Mouse (Mus musculus): ENCODE data around the gene Avpi1. TPM values are rescaled to one million over a fixed set of nuclear protein-coding genes. Genes with fewer than 3 reads are reported as not detected.

The Avpi1 gene
- polyA plus RNA-seq, 1 experiment from 2014 or later, result 29.7 TPM

DNA sequence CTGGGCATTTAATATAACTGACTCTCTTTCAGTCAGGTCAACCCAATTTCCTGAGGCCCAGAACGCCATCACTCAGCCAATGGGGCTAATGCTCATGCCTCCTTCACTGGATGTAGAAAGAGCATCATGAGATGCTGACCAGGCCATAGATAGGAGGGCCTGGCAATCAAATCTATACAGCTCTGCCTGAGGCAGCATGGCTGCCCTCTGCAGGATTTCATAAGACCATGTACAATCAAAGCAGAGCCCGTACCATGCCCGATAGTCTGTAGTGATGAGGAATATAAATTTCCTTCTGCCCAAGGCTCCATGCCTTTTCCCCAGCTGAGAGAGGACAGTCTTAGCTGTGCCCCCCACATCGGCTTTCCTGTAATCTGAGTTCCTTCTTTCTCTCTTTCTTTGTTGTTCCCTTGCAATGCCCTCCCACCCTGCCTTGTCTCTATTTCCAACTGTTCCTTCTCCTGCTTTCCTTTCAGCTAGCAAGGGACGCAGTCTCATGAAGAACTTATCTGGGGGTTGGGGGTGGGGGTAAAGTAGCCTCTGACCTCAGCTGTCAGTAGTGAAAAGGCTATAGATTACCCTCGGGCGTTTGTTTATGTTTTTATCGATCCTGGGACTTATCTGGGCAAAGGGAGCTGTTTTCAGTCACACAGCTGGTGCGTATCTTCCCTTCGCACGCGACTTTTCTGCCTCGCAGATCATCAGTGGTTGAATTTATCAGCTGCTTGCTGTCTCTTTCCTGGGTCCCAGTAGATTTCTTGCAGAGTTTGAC lies 29.6 kb upstream of the Avpi1 start:
- no peak overlapping the region for H3K4me3 ChIP-seq
- no peak for ATAC-seq (replicated peaks; ENCODE audit: insufficient number of reproducible peaks, insufficient read depth, low FRiP score, low read depth)

GRCm38 (mm10) chr19:42157493-42158237 lies 28.8 kb upstream of the Avpi1 start:
- Histone ChIP-seq H3K27ac (no peak overlapping the region), H3K4me3 (no peak overlapping the region), H3K27me3 (no peaks in the 10 kb centered on the region), H3K36me3 (no peaks in the 10 kb centered on the region), H3K9ac (no peak overlapping the region), H3K4me2 (no peak overlapping the region), H3K9me3 (replicated peaks) (no peaks in the 10 kb centered on the region), H3K4me1 (replicated peaks) (peaks cover 3% of the 10 kb centered on the region; the same call in 1 of the 2 replicates)
- ATAC-seq (replicated peaks; ENCODE audit: insufficient number of reproducible peaks, insufficient read depth, low FRiP score, low read depth), result no peak
- 42% methylated on average over 12 of the region's 12 CpGs for WGBS

More for the DNA sequence above, 29.6 kb upstream of the Avpi1 start:
- no peaks in the 10 kb centered on the region for H3K27me3 ChIP-seq
- no peaks in the 10 kb centered on the region for H3K9me3 ChIP-seq (replicated peaks)
- 28% methylated on average over 13 of the region's 13 CpGs for WGBS
- no peak overlapping the region for H3K27ac ChIP-seq
- no peak overlapping the region for H3K9ac ChIP-seq
- no peak overlapping the region for H3K4me2 ChIP-seq
- H3K4me1 ChIP-seq (replicated peaks), result peaks cover 3% of the 10 kb centered on the region; the same call in 1 of the 2 replicates
- H3K36me3 ChIP-seq, result no peaks in the 10 kb centered on the region

- H3K9me3 ChIP-seq (replicated peaks), result no peaks in the 10 kb centered on the region
- ATAC-seq (replicated peaks; ENCODE audit: insufficient number of reproducible peaks, insufficient read depth, low FRiP score, low read depth), result peak; percentile 10; the same call in 1 of the 2 replicates
- no peak overlapping the region for H3K4me3 ChIP-seq
- 4% methylated on average over 6 of the region's 6 CpGs for WGBS
- H3K27ac ChIP-seq, result peak overlapping the region; percentile 35
- H3K4me1 ChIP-seq (replicated peaks), result peaks cover 44% of the 10 kb centered on the region
- H3K27me3 ChIP-seq, result no peaks in the 10 kb centered on the region
- H3K9ac ChIP-seq, result no peak overlapping the region
- H3K36me3 ChIP-seq, result no peaks in the 10 kb centered on the region
- H3K4me2 ChIP-seq, result no peak overlapping the region
Measured at GRCm38 (mm10) chr19:42151990-42152389, 23.1 kb upstream of the Avpi1 start.

GRCm38 (mm10) chr19:42148569-42148860 lies 19.7 kb upstream of the Avpi1 start:
- ATAC-seq (replicated peaks; ENCODE audit: insufficient number of reproducible peaks, insufficient read depth, low FRiP score, low read depth), result no peak; the same call in 1 of the 2 replicates
- WGBS, result 14% methylated on average over 7 of the region's 7 CpGs

DNA sequence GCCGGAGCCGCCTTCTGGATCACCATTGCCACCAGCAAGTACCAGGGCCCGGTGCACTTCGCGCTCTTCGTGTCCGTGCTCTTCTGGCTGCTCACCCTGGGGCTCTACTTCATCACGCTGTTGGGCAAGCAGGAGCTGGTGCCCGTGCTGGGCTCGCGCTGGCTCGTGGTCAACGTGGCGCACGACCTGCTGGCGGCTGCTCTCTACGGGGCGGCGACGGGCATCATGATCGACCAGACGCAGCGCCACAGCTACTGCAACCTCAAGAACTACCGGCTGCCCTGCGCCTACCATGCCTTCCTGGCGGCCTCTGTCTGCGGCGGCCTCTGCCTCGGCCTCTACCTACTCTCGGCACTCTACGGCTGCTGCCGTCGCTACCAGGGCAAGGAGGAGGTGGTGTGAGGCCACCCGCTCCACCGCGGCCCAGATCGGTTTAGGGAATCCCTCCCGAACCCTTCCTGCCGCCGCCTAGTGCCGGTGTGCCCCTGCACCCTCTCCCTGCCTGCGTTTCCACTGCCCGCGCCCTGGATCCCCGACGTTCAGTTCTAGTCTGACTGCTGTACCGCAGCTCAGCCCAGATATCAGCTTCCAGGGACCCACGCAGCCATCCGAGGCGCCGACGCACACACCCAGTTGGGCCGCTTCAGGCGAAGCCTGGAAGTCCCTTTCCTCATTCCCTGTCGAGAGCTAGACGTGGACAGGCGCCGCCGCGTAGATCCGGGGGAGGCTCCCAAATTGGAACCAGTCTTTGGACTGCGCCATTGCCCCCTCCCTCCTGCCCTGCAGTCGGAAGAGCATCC lies 19.1 kb upstream of the Avpi1 start:
- Histone ChIP-seq H3K4me1 (replicated peaks) (peaks cover 57% of the 10 kb centered on the region), H3K4me3 (peak overlapping the region; percentile 79)

More at GRCm38 (mm10) chr19:42148569-42148860, 19.7 kb upstream of the Avpi1 start:
- peak overlapping the region; percentile 91 for H3K27ac ChIP-seq
- no peaks in the 10 kb centered on the region for H3K9me3 ChIP-seq (replicated peaks)
- no peaks in the 10 kb centered on the region for H3K36me3 ChIP-seq
- peak overlapping the region; percentile 88 for H3K9ac ChIP-seq
- H3K4me1 ChIP-seq (replicated peaks), result peaks cover 57% of the 10 kb centered on the region
- H3K4me3 ChIP-seq, result peak overlapping the region; percentile 79
- H3K27me3 ChIP-seq, result no peaks in the 10 kb centered on the region
- peak overlapping the region; percentile 90 for H3K4me2 ChIP-seq

GRCm38 (mm10) chr19:42147170-42147768 lies 18.4 kb upstream of the Avpi1 start, which contains the start of gene Marveld1:
TSS of gene Marveld1 (plus strand) at chr19:42147400.
- Histone ChIP-seq H3K36me3 (no peaks in the 10 kb centered on the region), H3K27me3 (no peaks in the 10 kb centered on the region), H3K9ac (peak within 1 kb of the TSS; percentile 88), H3K4me2 (peak within 1 kb of the TSS; percentile 90), H3K9me3 (replicated peaks) (no peaks in the 10 kb centered on the region), H3K4me1 (replicated peaks) (peaks cover 57% of the 10 kb centered on the region), H3K27ac (peak within 1 kb of the TSS; percentile 91), H3K4me3 (peak within 1 kb of the TSS; percentile 79)
- WGBS, result under 1% methylated on average over 25 of the region's 57 CpGs
- peak; percentile 77 for ATAC-seq (replicated peaks; ENCODE audit: insufficient number of reproducible peaks, insufficient read depth, low FRiP score, low read depth)

More for the DNA sequence above, 19.1 kb upstream of the Avpi1 start:
- Histone ChIP-seq H3K36me3 (no peaks in the 10 kb centered on the region), H3K9me3 (replicated peaks) (no peaks in the 10 kb centered on the region), H3K9ac (peak overlapping the region; percentile 88), H3K27ac (peak overlapping the region; percentile 91), H3K4me2 (peak overlapping the region; percentile 90), H3K27me3 (no peaks in the 10 kb centered on the region)
- ATAC-seq (replicated peaks; ENCODE audit: insufficient number of reproducible peaks, insufficient read depth, low FRiP score, low read depth), result peak; percentile 40
- WGBS, result under 1% methylated on average over 63 of the region's 63 CpGs

GRCm38 (mm10) chr19:42146276-42147010 lies 17.6 kb upstream of the Avpi1 start:
- no peak for ATAC-seq (replicated peaks; ENCODE audit: insufficient number of reproducible peaks, insufficient read depth, low FRiP score, low read depth)
- peak overlapping the region; percentile 79; the same call in 1 of the 2 replicates for H3K4me3 ChIP-seq
- no peaks in the 10 kb centered on the region for H3K27me3 ChIP-seq
- peak overlapping the region; percentile 90 for H3K4me2 ChIP-seq
- H3K4me1 ChIP-seq (replicated peaks), result peaks cover 52% of the 10 kb centered on the region
- 88% methylated on average over 9 of the region's 9 CpGs for WGBS
- peak overlapping the region; percentile 88; the same call in 1 of the 2 replicates for H3K9ac ChIP-seq
- no peaks in the 10 kb centered on the region for H3K36me3 ChIP-seq
- H3K27ac ChIP-seq, result peak overlapping the region; percentile 91
- H3K9me3 ChIP-seq (replicated peaks), result no peaks in the 10 kb centered on the region

DNA sequence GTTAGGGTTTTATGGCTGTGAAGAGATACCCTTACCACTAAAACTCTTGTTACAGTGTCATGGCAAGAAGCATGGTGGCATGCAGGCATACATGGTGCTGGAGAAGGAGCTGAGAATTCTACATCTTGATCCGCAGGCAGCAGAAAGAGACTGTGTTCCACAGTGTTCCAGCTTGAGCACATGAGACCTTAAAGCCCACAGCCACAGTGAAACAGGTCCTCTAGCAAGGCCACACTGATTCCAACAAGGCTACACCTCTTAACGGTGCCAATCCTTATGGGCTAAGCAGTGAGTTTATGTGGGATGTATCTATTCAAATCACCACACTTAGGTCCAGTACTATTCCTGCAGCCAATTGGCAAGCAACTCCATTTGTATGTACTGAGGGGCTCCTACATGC lies 16.9 kb upstream of the Avpi1 start:
- Histone ChIP-seq H3K36me3 (no peaks in the 10 kb centered on the region), H3K9ac (no peak overlapping the region), H3K9me3 (replicated peaks) (no peaks in the 10 kb centered on the region), H3K4me3 (no peak overlapping the region), H3K4me2 (no peak overlapping the region), H3K27me3 (no peaks in the 10 kb centered on the region), H3K4me1 (replicated peaks) (peaks cover 45% of the 10 kb centered on the region), H3K27ac (no peak overlapping the region)
- WGBS, result 86% methylated on average over 2 of the region's 2 CpGs
- no peak for ATAC-seq (replicated peaks; ENCODE audit: insufficient number of reproducible peaks, insufficient read depth, low FRiP score, low read depth)

DNA sequence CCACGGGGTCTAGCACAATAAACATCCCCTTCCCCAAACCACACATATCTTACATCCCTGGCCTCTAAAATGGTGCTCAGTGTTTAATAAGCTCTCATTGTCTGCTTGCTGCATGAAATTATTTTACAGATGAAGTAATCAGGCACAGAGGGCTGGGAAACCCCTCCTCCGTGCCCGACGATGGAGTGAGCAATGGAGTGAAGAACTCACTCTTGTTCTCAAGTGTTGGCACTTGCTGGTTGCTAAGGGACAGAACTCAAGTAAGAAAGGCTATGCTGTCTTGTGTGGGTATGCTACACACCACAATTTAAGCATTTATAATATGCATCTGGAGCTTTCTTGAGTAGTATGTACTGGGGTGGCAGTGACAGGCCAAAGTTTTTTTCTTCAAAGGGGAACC lies 16.4 kb upstream of the Avpi1 start:
- ATAC-seq (replicated peaks; ENCODE audit: insufficient number of reproducible peaks, insufficient read depth, low FRiP score, low read depth), result no peak
- Histone ChIP-seq H3K36me3 (no peaks in the 10 kb centered on the region), H3K4me3 (no peak overlapping the region), H3K27ac (no peak overlapping the region), H3K4me1 (replicated peaks) (peaks cover 40% of the 10 kb centered on the region), H3K9ac (no peak overlapping the region), H3K27me3 (no peaks in the 10 kb centered on the region), H3K9me3 (replicated peaks) (no peaks in the 10 kb centered on the region), H3K4me2 (no peak overlapping the region)
- WGBS, result 47% methylated on average over 4 of the region's 4 CpGs

DNA sequence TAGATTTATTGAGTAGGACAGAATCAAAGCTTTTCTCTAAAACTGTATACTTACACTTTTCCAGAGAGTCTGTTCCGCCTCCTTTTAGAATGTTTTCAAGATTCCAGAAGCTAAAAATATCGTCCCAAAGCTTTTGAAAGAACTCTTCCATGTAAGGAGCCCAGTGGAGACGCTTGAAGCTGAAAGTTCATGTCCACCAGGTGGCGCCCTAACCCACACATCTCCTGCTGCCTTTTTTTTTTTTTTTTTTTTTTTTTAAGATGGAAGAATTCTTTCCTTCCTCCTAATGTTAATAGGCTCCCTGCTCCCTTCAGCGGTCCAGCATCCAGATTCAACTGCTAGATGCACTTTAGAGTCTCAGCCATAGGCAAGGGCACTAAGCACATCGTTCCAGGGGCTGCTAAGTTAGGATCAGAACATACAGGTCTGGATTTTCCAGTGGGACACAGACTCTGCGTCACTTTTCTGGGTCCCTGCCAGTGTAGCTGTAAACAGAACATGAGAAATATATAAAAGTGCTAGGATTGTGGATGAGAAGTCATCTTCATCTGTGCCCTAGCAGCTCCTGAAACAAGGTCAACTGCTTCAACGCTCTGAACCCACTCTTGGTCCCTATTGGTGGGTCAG lies 15.8 kb upstream of the Avpi1 start:
- Histone ChIP-seq H3K36me3 (no peaks in the 10 kb centered on the region), H3K4me2 (peak overlapping the region; percentile 16; the same call in 1 of the 2 replicates), H3K4me3 (no peak overlapping the region), H3K9me3 (replicated peaks) (no peaks in the 10 kb centered on the region), H3K27me3 (no peaks in the 10 kb centered on the region), H3K4me1 (replicated peaks) (peaks cover 34% of the 10 kb centered on the region), H3K9ac (no peak overlapping the region), H3K27ac (no peak overlapping the region)
- WGBS, result 25% methylated on average over 8 of the region's 8 CpGs
- no peak for ATAC-seq (replicated peaks; ENCODE audit: insufficient number of reproducible peaks, insufficient read depth, low FRiP score, low read depth)
